Mouse (Mus musculus) CH12.LX (cell line): ENCODE measurements at regions not wholly inside any gene's neighbourhood (a gene's known extent, or its start where the extent isn't known, plus 50 kb on each side); places are given as distances from the start of the nearest gene placed in this dataset.

Experiments used
- DNase-seq: peaks from one replicate; pipeline ENCODE4 v3.0.0-alpha.2; 2013; ENCODE audit errors: extremely low read depth
- H3K27ac ChIP-seq: 2 replicates; pipeline ENCODE4 v1.5.1; 2012; ENCODE audit warnings: low read depth, mild to moderate bottlenecking, control low read depth, moderate library complexity; ENCODE audit not compliant: insufficient read depth
- H3K27me3 ChIP-seq: replicated peaks from 2 replicates; pipeline ENCODE3; 2012; ENCODE audit warnings: inconsistent platforms
- H3K36me3 ChIP-seq, 2 experiments: replicated peaks in 1 of 2; 2 replicates each; pipeline versions ENCODE3 to v1.6.1; 2012; ENCODE audit warnings: inconsistent platforms in 1 of 2, low read length in 1 of 2, mild to moderate bottlenecking in 1 of 2, mixed read lengths in 1 of 2, moderate library complexity in 1 of 2; ENCODE audit not compliant: control insufficient read depth in 1 of 2, insufficient read depth in 1 of 2
- H3K4me1 ChIP-seq, 2 experiments: 2 replicates each; pipeline ENCODE4 v1.6.1; 2012; ENCODE audit warnings: inconsistent platforms in 1 of 2, moderate library complexity in 1 of 2; ENCODE audit not compliant: insufficient read depth in 2 of 2, control insufficient read depth in 1 of 2
- H3K4me2 ChIP-seq: 2 replicates; pipeline ENCODE4 v1.6.1; 2012; ENCODE audit warnings: low read depth, mild to moderate bottlenecking, control low read depth; ENCODE audit not compliant: poor library complexity, insufficient read depth, severe bottlenecking
- H3K4me3 ChIP-seq, 3 experiments: fragments of 150-350 bp in 1 of 3; sonication (generic) in 1 of 3; replicated peaks in 1 of 3; 2 replicates each; pipeline versions ENCODE3 to v1.5.1; 2011 to 2012; ENCODE audit warnings: low read depth in 2 of 3, low read length in 2 of 3, mild to moderate bottlenecking in 2 of 3, moderate library complexity in 2 of 3, control low read depth in 1 of 3, improper control_type of control experiment in 1 of 3, inconsistent platforms in 1 of 3, mixed read lengths in 1 of 3; ENCODE audit not compliant: poor library complexity in 1 of 3
- H3K79me2 ChIP-seq: replicated peaks from 2 replicates; pipeline ENCODE4 v1.6.1; 2012; ENCODE audit warnings: mild to moderate bottlenecking, moderate library complexity; ENCODE audit not compliant: control insufficient read depth, poor library complexity, insufficient read depth, severe bottlenecking; ENCODE audit errors: extremely low read depth
- H3K9ac ChIP-seq: 2 replicates; pipeline ENCODE4 v1.6.1; 2012; ENCODE audit warnings: low read depth, mild to moderate bottlenecking, control low read depth, moderate library complexity; ENCODE audit not compliant: insufficient read depth
- H3K9me3 ChIP-seq: replicated peaks from 2 replicates; pipeline ENCODE3; 2012; ENCODE audit warnings: low read length, inconsistent platforms, mixed read lengths
- ELF1 ChIP-seq: IDR thresholded peaks from 2 replicates; pipeline ENCODE4 v1.6.1; 2014; ENCODE audit warnings: low read depth, mild to moderate bottlenecking, inconsistent platforms, low read length, improper control_type of control experiment
- GABPA ChIP-seq: IDR thresholded peaks from 2 replicates; pipeline ENCODE4 v1.6.1; 2012; ENCODE audit warnings: low read depth, low read length, improper control_type of control experiment, inconsistent platforms; ENCODE audit not compliant: insufficient replicate concordance
- IRF4 ChIP-seq: IDR thresholded peaks from 2 replicates; pipeline ENCODE4 v1.6.1; 2014; ENCODE audit warnings: low read depth, mild to moderate bottlenecking, inconsistent platforms, low read length, improper control_type of control experiment
- JUND ChIP-seq: conservative IDR thresholded peaks from 2 replicates; pipeline ENCODE4 v1.6.1; 2011; ENCODE audit warnings: low read depth, low read length, improper control_type of control experiment
- KAT2A ChIP-seq: IDR thresholded peaks from 2 replicates; pipeline ENCODE4 v1.6.1; 2012; ENCODE audit warnings: low read length, improper control_type of control experiment, inconsistent platforms; ENCODE audit not compliant: insufficient replicate concordance
- MAFK ChIP-seq: IDR thresholded peaks from 2 replicates; pipeline ENCODE4 v1.6.1; 2011; ENCODE audit warnings: low read length, improper control_type of control experiment; ENCODE audit not compliant: insufficient replicate concordance
- MAX ChIP-seq: IDR thresholded peaks from 2 replicates; pipeline ENCODE4 v1.6.1; 2011; ENCODE audit warnings: low read length, improper control_type of control experiment
- MXI1 ChIP-seq: IDR thresholded peaks from 2 replicates; pipeline ENCODE4 v1.6.1; 2011; ENCODE audit warnings: mild to moderate bottlenecking, low read depth, low read length, improper control_type of control experiment
- MYC ChIP-seq: IDR thresholded peaks from 2 replicates; pipeline ENCODE4 v1.6.1; 2011; ENCODE audit warnings: low read depth, mild to moderate bottlenecking, improper control_type of control experiment, low read length
- NELFE ChIP-seq: IDR thresholded peaks from 2 replicates; pipeline ENCODE4 v1.6.1; 2011; ENCODE audit warnings: low read depth, low read length, improper control_type of control experiment
- PAX5 ChIP-seq: IDR thresholded peaks from 2 replicates; pipeline ENCODE4 v1.6.1; 2012; ENCODE audit warnings: low read length, inconsistent platforms, mixed read lengths
- POLR2AphosphoS2 ChIP-seq: IDR thresholded peaks from 2 replicates; pipeline ENCODE4 v1.6.1; 2011; ENCODE audit warnings: low read depth, low read length, improper control_type of control experiment
- TCF12 ChIP-seq: IDR thresholded peaks from 2 replicates; pipeline ENCODE4 v1.6.1; 2014; ENCODE audit warnings: low read depth, mild to moderate bottlenecking, inconsistent platforms, low read length, improper control_type of control experiment
- USF2 ChIP-seq: conservative IDR thresholded peaks from 2 replicates; pipeline ENCODE4 v1.6.1; 2011; ENCODE audit warnings: low read depth, low read length, improper control_type of control experiment
- ZC3H11A ChIP-seq: IDR thresholded peaks from 2 replicates; pipeline ENCODE4 v1.6.1; 2012; ENCODE audit warnings: low read depth, mild to moderate bottlenecking, inconsistent platforms, low read length, improper control_type of control experiment
- ZKSCAN1 ChIP-seq: IDR thresholded peaks from 2 replicates; pipeline ENCODE4 v1.6.1; 2012; ENCODE audit warnings: low read depth, inconsistent platforms, low read length, improper control_type of control experiment, borderline replicate concordance
- ZMIZ1 ChIP-seq: IDR thresholded peaks from 2 replicates; pipeline ENCODE4 v1.6.1; 2012; ENCODE audit warnings: low read depth, mild to moderate bottlenecking, inconsistent platforms, low read length, improper control_type of control experiment
- ZNF384 ChIP-seq: IDR thresholded peaks from 2 replicates; pipeline ENCODE4 v1.6.1; 2012; ENCODE audit warnings: low read depth, low read length, improper control_type of control experiment, inconsistent platforms
- dilution Hi-C: fragments of 300-500 bp; cut with MboI; formaldehyde crosslinking; loops from 2 replicates; pipeline ENCODE4 v1.14.3; 2020; ENCODE audit warnings: low sequenced_read_pairs; ENCODE audit not compliant: extremely low pct_unique_long_range_greater_than_20kb, extremely low pct_ligation_motif_present
- in situ Hi-C: fragments of 300-500 bp; cut with MboI; formaldehyde crosslinking; loops from 3 replicates; pipeline ENCODE4 v1.14.3; 2019; ENCODE audit warnings: low sequenced_read_pairs, low pct_ligation_motif_present, low pct_unique_long_range_greater_than_20kb, mixed read lengths

- no peaks in the 10 kb centered on the region for H3K4me1 ChIP-seq
- no peak overlapping the region for H3K4me2 ChIP-seq
- H3K9ac ChIP-seq: no peak overlapping the region
- no peak overlapping the region for H3K4me3 ChIP-seq
- no peaks in the 10 kb centered on the region for H3K27me3 ChIP-seq
- no peaks in the 10 kb centered on the region for H3K36me3 ChIP-seq
- dilution Hi-C loops: no loop called here
- no peaks in the 10 kb centered on the region for H3K79me2 ChIP-seq
- TF ChIP-seq PAX5: no peak
- no peak for TF ChIP-seq NELFE
- H3K27ac ChIP-seq: no peak overlapping the region
- H3K9me3 ChIP-seq: no peaks in the 10 kb centered on the region
- in situ Hi-C loops: no loop called here
- no peak for DNase-seq
These were observed 69.8 kb upstream of the Fmo9 start for GRCm38 (mm10) chr1:166751436-166751835.

GRCm38 (mm10) chr1:166752990-166753709 is 71.5 kb upstream of the Fmo9 start:
- dilution Hi-C loops: no loop called here
- Histone ChIP-seq H3K9ac (no peak overlapping the region), H3K27ac (no peak overlapping the region), H3K4me2 (no peak overlapping the region), H3K4me3 (no peak overlapping the region), H3K36me3 (no peaks in the 10 kb centered on the region), H3K79me2 (no peaks in the 10 kb centered on the region), H3K9me3 (no peaks in the 10 kb centered on the region), H3K4me1 (no peaks in the 10 kb centered on the region), H3K27me3 (no peaks in the 10 kb centered on the region)
- no peak for DNase-seq
- TF ChIP-seq ZMIZ1: no peak
- TF ChIP-seq POLR2AphosphoS2: no peak
- TF ChIP-seq USF2: no peak
- TF ChIP-seq KAT2A: no peak
- no peak for TF ChIP-seq MAX
- TF ChIP-seq TCF12: no peak
- TF ChIP-seq MYC: no peak
- no peak for TF ChIP-seq IRF4
- no peak for TF ChIP-seq PAX5
- TF ChIP-seq ELF1: no peak
- TF ChIP-seq MXI1: no peak
- no peak for TF ChIP-seq MAFK
- TF ChIP-seq ZC3H11A: no peak
- no peak for TF ChIP-seq ZNF384
- no peak for TF ChIP-seq JUND
- TF ChIP-seq ZKSCAN1: no peak
- TF ChIP-seq GABPA: no peak
- in situ Hi-C loops: no loop called here
